Mouse (Mus musculus) forebrain, embryonic 12.5 days (tissue): ENCODE results near the gene Plp2. TPM values are rescaled to one million over a fixed set of nuclear protein-coding genes. Genes with fewer than 3 reads are reported as not detected.

Experiments used
- ATAC-seq: fragments of 200-750 bp; cut with Nextera tagmentation; 2 replicates; pipeline ENCODE4 v1.8.0; 2017; ENCODE audit warnings: moderate TSS enrichment; ENCODE audit not compliant: low FRiP score
- H3K27ac ChIP-seq: fragments of 300-500 bp; sonication (generic); 2 replicates; pipeline ENCODE4 v1.5.1; 2016; ENCODE audit warnings: mild to moderate bottlenecking
- H3K27me3 ChIP-seq: fragments of 300-500 bp; sonication (generic); 2 replicates; pipeline ENCODE4 v1.6.1; 2016; ENCODE audit warnings: mild to moderate bottlenecking
- H3K36me3 ChIP-seq: fragments of 300-500 bp; sonication (generic); replicated peaks from 2 replicates; pipeline ENCODE4 v1.6.1; 2016; ENCODE audit warnings: mild to moderate bottlenecking
- H3K4me1 ChIP-seq: fragments of 300-500 bp; sonication (generic); 2 replicates; pipeline ENCODE4 v1.6.1; 2016
- H3K4me2 ChIP-seq: fragments of 300-500 bp; sonication (generic); 2 replicates; pipeline ENCODE4 v1.6.1; 2016; ENCODE audit warnings: mild to moderate bottlenecking, moderate library complexity
- H3K4me3 ChIP-seq: fragments of 300-500 bp; sonication (generic); replicated peaks from 2 replicates; pipeline ENCODE4 v1.5.1; 2016; ENCODE audit warnings: mild to moderate bottlenecking
- H3K9ac ChIP-seq: fragments of 300-500 bp; sonication (generic); 2 replicates; pipeline ENCODE4 v1.6.1; 2016; ENCODE audit warnings: mild to moderate bottlenecking
- H3K9me3 ChIP-seq: fragments of 300-500 bp; sonication (generic); 2 replicates; pipeline ENCODE4 v1.6.1; 2016
- WGBS: fragments of 180-500 bp; shearing (Covaris S2); methylation state at CpG from one replicate; pipeline ENCODE4 v1.1.7; 2016; 5-methylcytosine and 5-hydroxymethylcytosine counted together
- polyA plus RNA-seq: library from polyadenylated mRNA; unstranded; fragments of >200 nt; fragmentation: Nextera tagmentation; extraction: Ambion mirVana; gene quantifications from 2 replicates; pipeline ENCODE4 v1.2.1, GENCODE M21; 2016

Plp2 gene
- polyA plus RNA-seq, 1 experiment from 2014 or later, result 52.0 TPM

GRCm38 (mm10) chrX:7678986-7679385 lies 7.8 kb upstream of the Plp2 start:
- Histone ChIP-seq H3K4me1 (no peaks in the 10 kb centered on the region), H3K27ac (no peak overlapping the region), H3K4me3 (no peak overlapping the region), H3K36me3 (no peaks in the 10 kb centered on the region), H3K27me3 (no peaks in the 10 kb centered on the region; the same call in 1 of the 2 replicates), H3K9ac (no peak overlapping the region), H3K9me3 (0 out of 2 replicates have a peak, but pooled peaks cover 2% of the 10 kb centered on the region), H3K4me2 (no peak overlapping the region)
- WGBS, result 34% methylated on average over 3 of the region's 3 CpGs
- ATAC-seq, result no peak

- H3K27ac ChIP-seq, result no peak overlapping the region
- 0 out of 2 replicates have a peak, but pooled peaks cover 2% of the 10 kb centered on the region for H3K9me3 ChIP-seq
- H3K27me3 ChIP-seq, result no peaks in the 10 kb centered on the region
- H3K4me1 ChIP-seq, result no peaks in the 10 kb centered on the region
- ATAC-seq, result no peak
- H3K9ac ChIP-seq, result no peak overlapping the region
- H3K36me3 ChIP-seq, result no peaks in the 10 kb centered on the region
- WGBS, result 41% methylated on average over 10 of the region's 10 CpGs
- peak overlapping the region; percentile 36 for H3K4me2 ChIP-seq
- H3K4me3 ChIP-seq, result no peak overlapping the region
Measured at GRCm38 (mm10) chrX:7675001-7675380, 3.8 kb upstream of the Plp2 start.

GRCm38 (mm10) chrX:7674284-7675000 lies 3.3 kb upstream of the Plp2 start:
- Histone ChIP-seq H3K4me3 (peak overlapping the region; percentile 13; the same call in 1 of the 2 replicates), H3K36me3 (no peaks in the 10 kb centered on the region), H3K27me3 (no peaks in the 10 kb centered on the region), H3K9ac (no peak overlapping the region), H3K9me3 (0 out of 2 replicates have a peak, but pooled peaks cover 2% of the 10 kb centered on the region), H3K27ac (no peak overlapping the region), H3K4me1 (no peaks in the 10 kb centered on the region), H3K4me2 (peak overlapping the region; percentile 36)
- no peak for ATAC-seq
- 35% methylated on average over 28 of the region's 28 CpGs for WGBS

GRCm38 (mm10) chrX:7673578-7674281 lies 2.5 kb upstream of the Plp2 start:
- Histone ChIP-seq H3K4me3 (no peak overlapping the region), H3K4me2 (no peak overlapping the region), H3K36me3 (no peaks in the 10 kb centered on the region), H3K9me3 (0 out of 2 replicates have a peak, but pooled peaks cover 2% of the 10 kb centered on the region), H3K27ac (no peak overlapping the region), H3K9ac (no peak overlapping the region), H3K27me3 (no peaks in the 10 kb centered on the region), H3K4me1 (no peaks in the 10 kb centered on the region)
- 37% methylated on average over 12 of the region's 12 CpGs for WGBS
- no peak for ATAC-seq

- Histone ChIP-seq H3K27me3 (no peaks in the 10 kb centered on the region), H3K4me1 (no peaks in the 10 kb centered on the region)
- 65% methylated on average over 6 of the region's 6 CpGs for WGBS
Measured at GRCm38 (mm10) chrX:7672739-7673138, 1.5 kb upstream of the Plp2 start.

GRCm38 (mm10) chrX:7670390-7670881 lies 754 bp downstream of the Plp2 start:
- peak; percentile 87 for ATAC-seq
- Histone ChIP-seq H3K27ac (peak overlapping the region; percentile 56; the same call in 1 of the 2 replicates), H3K9me3 (no peaks in the 10 kb centered on the region), H3K4me1 (no peaks in the 10 kb centered on the region), H3K4me3 (peak overlapping the region; percentile 43), H3K36me3 (peaks cover 6% of the 10 kb centered on the region), H3K4me2 (peak overlapping the region; percentile 54), H3K27me3 (no peaks in the 10 kb centered on the region), H3K9ac (peak overlapping the region; percentile 60)
- WGBS, result 21% methylated on average over 18 of the region's 19 CpGs

More at GRCm38 (mm10) chrX:7672739-7673138, 1.5 kb upstream of the Plp2 start:
- Histone ChIP-seq H3K4me2 (no peak overlapping the region), H3K9me3 (0 out of 2 replicates have a peak, but pooled peaks cover 2% of the 10 kb centered on the region), H3K36me3 (no peaks in the 10 kb centered on the region), H3K4me3 (no peak overlapping the region), H3K27ac (no peak overlapping the region), H3K9ac (no peak overlapping the region)
- ATAC-seq, result no peak

GRCm38 (mm10) chrX:7665739-7666502 lies 5.3 kb downstream of the Plp2 start:
- H3K4me3 ChIP-seq, result no peak overlapping the region
- H3K27me3 ChIP-seq, result no peaks in the 10 kb centered on the region
- no peaks in the 10 kb centered on the region for H3K9me3 ChIP-seq
- no peaks in the 10 kb centered on the region for H3K4me1 ChIP-seq
- no peak for ATAC-seq
- 75% methylated on average over 21 of the region's 21 CpGs for whole genome bisulfite sequencing
- H3K4me2 ChIP-seq, result no peak overlapping the region
- no peak overlapping the region for H3K27ac ChIP-seq
- peaks cover 6% of the 10 kb centered on the region for H3K36me3 ChIP-seq
- H3K9ac ChIP-seq, result no peak overlapping the region

- no peak for ATAC-seq
- no peaks in the 10 kb centered on the region for H3K4me1 ChIP-seq
- peaks cover 6% of the 10 kb centered on the region for H3K36me3 ChIP-seq
- H3K9me3 ChIP-seq, result no peaks in the 10 kb centered on the region
- no peak overlapping the region for H3K4me2 ChIP-seq
- 89% methylated on average over 11 of the region's 11 CpGs for WGBS
- H3K4me3 ChIP-seq, result no peak overlapping the region
- H3K27ac ChIP-seq, result no peak overlapping the region
- H3K9ac ChIP-seq, result no peak overlapping the region
- H3K27me3 ChIP-seq, result no peaks in the 10 kb centered on the region
Measured at GRCm38 (mm10) chrX:7664791-7665190, 6.4 kb downstream of the Plp2 start.

GRCm38 (mm10) chrX:7662936-7663335 lies 8.3 kb downstream of the Plp2 start:
- Histone ChIP-seq H3K4me2 (no peak overlapping the region), H3K9me3 (no peaks in the 10 kb centered on the region), H3K27me3 (no peaks in the 10 kb centered on the region), H3K4me3 (no peak overlapping the region), H3K9ac (no peak overlapping the region), H3K27ac (no peak overlapping the region), H3K36me3 (peaks cover 6% of the 10 kb centered on the region), H3K4me1 (peaks cover 6% of the 10 kb centered on the region)
- no peak for ATAC-seq
- 76% methylated on average over 3 of the region's 3 CpGs for WGBS

- H3K9ac ChIP-seq, result no peak overlapping the region
- no peaks in the 10 kb centered on the region for H3K27me3 ChIP-seq
- no peaks in the 10 kb centered on the region for H3K9me3 ChIP-seq
- H3K4me3 ChIP-seq, result no peak overlapping the region
- H3K27ac ChIP-seq, result no peak overlapping the region
- no peaks in the 10 kb centered on the region for H3K36me3 ChIP-seq
- ATAC-seq, result no peak
- H3K4me2 ChIP-seq, result no peak overlapping the region
- 81% methylated on average over 4 of the region's 4 CpGs for WGBS
- H3K4me1 ChIP-seq, result peaks cover 6% of the 10 kb centered on the region
Measured at GRCm38 (mm10) chrX:7661086-7661485, 10.1 kb downstream of the Plp2 start.

GRCm38 (mm10) chrX:7658785-7659589 lies 12.2 kb downstream of the Plp2 start:
- no peak overlapping the region for H3K9ac ChIP-seq
- no peak overlapping the region for H3K27ac ChIP-seq
- no peak for ATAC-seq
- H3K36me3 ChIP-seq, result no peaks in the 10 kb centered on the region
- WGBS, result 58% methylated on average over 11 of the region's 11 CpGs
- peaks cover 6% of the 10 kb centered on the region for H3K4me1 ChIP-seq
- H3K9me3 ChIP-seq, result no peaks in the 10 kb centered on the region
- H3K4me3 ChIP-seq, result no peak overlapping the region
- peak overlapping the region; percentile 49; the same call in 1 of the 2 replicates for H3K4me2 ChIP-seq
- H3K27me3 ChIP-seq, result no peaks in the 10 kb centered on the region
